38 mouse cellular contexts compared by ENCODE assay signal in genomic region chr10:79733847-79734246, GRCm38 (mm10). TPM values are rescaled to one million over a fixed set of nuclear protein-coding genes. Genes with fewer than 3 reads are reported as not detected.
"Had no signal": no experiment of that assay in that cellular context is flagged by ENCODE, and none has a peak within 500 bp of the region (broad histone marks: within the 10 kb centered on the region; RNA-seq: fewer than 3 reads in every experiment).

No protein-coding gene starts in this region.

- H3K4me3 ChIP-seq: heart, embryonic 12.5 days; heart, embryonic 13.5 days; heart, embryonic 15.5 days; hindbrain, embryonic 10.5 days; hindbrain, embryonic 12.5 days; hindbrain, embryonic 13.5 days; hindbrain, embryonic 15.5 days; intestine, embryonic 15.5 days; kidney, embryonic 15.5 days; layer of hippocampus, adult 2 months; left cerebral cortex, adult 2 months had no signal

- H3K4me1 ChIP-seq: hindbrain, embryonic 13.5 days; hindbrain, embryonic 15.5 days; intestine, embryonic 15.5 days had no signal

- ATAC-seq: hindbrain, embryonic 16.5 days; hindbrain, postnatal 0 days; inflammation-experienced regulatory T-cells, adult 6 months; intestine, embryonic 15.5 days; intestine, embryonic 16.5 days; intestine, postnatal 0 days had no signal

- H3K27ac ChIP-seq: heart, embryonic 13.5 days; heart, embryonic 15.5 days; hindbrain, embryonic 10.5 days; hindbrain, embryonic 12.5 days; hindbrain, embryonic 13.5 days; hindbrain, embryonic 14.5 days; hindbrain, embryonic 15.5 days; hindbrain, postnatal 0 days; intestine, embryonic 15.5 days; kidney, embryonic 15.5 days; kidney, postnatal 0 days; layer of hippocampus, adult 2 months; left cerebral cortex, adult 2 months had no signal

- DNase-seq: heart, postnatal 10 days; heart, postnatal 14 days; heart, postnatal 36 days; heart, postnatal 4 days; kidney, adult 11 months; kidney, adult 18-20 months; kidney, adult 2 months; kidney, adult 8-10 months; kidney, adult 9 months; kidney, postnatal 10 days; kidney, postnatal 14 days; kidney, postnatal 25 days; kidney, postnatal 36 days; kidney, postnatal 4 days; layer of hippocampus, adult 9-11 months; layer of hippocampus, postnatal 36 days had no signal

- H3K27me3 ChIP-seq: hindbrain, embryonic 15.5 days; intestine, embryonic 15.5 days; kidney, embryonic 15.5 days had no signal

RNA-seq across cellular contexts. Expression of gene Hcn2, which starts 17.4 kb away (rescaled TPM):
- total RNA-seq: hematopoietic stem cell, adult 5-6 weeks had no signal
- polyA plus RNA-seq: heart, embryonic 12.5 days; heart, embryonic 16.5 days; inflammation-experienced regulatory T-cells, adult 6 months; intestine, embryonic 16.5 days had no signal

RNA-seq across cellular contexts. Expression of gene Fgf22, which starts 21.0 kb away (rescaled TPM):
- total RNA-seq: heart, postnatal 10 days; heart, postnatal 14 days; heart, postnatal 25 days; heart, postnatal 36 days; heart, postnatal 4 days; hematopoietic stem cell, adult 5-6 weeks had no signal
- polyA plus RNA-seq: heart, embryonic 13.5 days; intestine, embryonic 16.5 days; intestine, postnatal 0 days; kidney, adult 2 months; large intestine, adult 2 months had no signal
